Mouse (Mus musculus) kidney, embryonic 16.5 days (tissue): Measurements from ENCODE around the gene Wdr48. TPM values are rescaled to one million over a fixed set of nuclear protein-coding genes. Genes with fewer than 3 reads are reported as not detected.

Experiments used
- ATAC-seq: fragments of 200-750 bp; cut with Nextera tagmentation; 2 replicates; pipeline ENCODE4 v1.8.0; 2017; ENCODE audit warnings: moderate TSS enrichment; ENCODE audit not compliant: low FRiP score, low TSS enrichment
- H3K27ac ChIP-seq: fragments of 300-500 bp; sonication (generic); 2 replicates; pipeline ENCODE4 v1.5.1; 2014; ENCODE audit warnings: low read length
- H3K27me3 ChIP-seq: fragments of 300-500 bp; sonication (generic); 2 replicates; pipeline ENCODE4 v1.6.1; 2014; ENCODE audit warnings: low read length, control low read depth, mixed read lengths; ENCODE audit not compliant: insufficient read depth
- H3K36me3 ChIP-seq: fragments of 300-500 bp; sonication (generic); 2 replicates; pipeline ENCODE4 v1.6.1; 2014; ENCODE audit warnings: low read length, control low read depth, mixed read lengths; ENCODE audit not compliant: insufficient read depth
- H3K4me1 ChIP-seq: fragments of 300-500 bp; sonication (generic); 2 replicates; pipeline ENCODE4 v1.6.1; 2014; ENCODE audit warnings: low read length, control low read depth, mixed read lengths; ENCODE audit not compliant: insufficient read depth
- H3K4me2 ChIP-seq: fragments of 300-500 bp; sonication (generic); replicated peaks from 2 replicates; pipeline ENCODE4 v1.6.1; 2014; ENCODE audit warnings: low read depth, low read length
- H3K4me3 ChIP-seq: fragments of 300-500 bp; sonication (generic); 2 replicates; pipeline ENCODE4 v1.5.1; 2014; ENCODE audit warnings: mild to moderate bottlenecking, low read length
- H3K9ac ChIP-seq: fragments of 300-500 bp; sonication (generic); replicated peaks from 2 replicates; pipeline ENCODE4 v1.6.1; 2014; ENCODE audit warnings: low read length
- H3K9me3 ChIP-seq: fragments of 300-500 bp; sonication (generic); 2 replicates; pipeline ENCODE4 v1.6.1; 2016; ENCODE audit warnings: low read length, control low read depth
- WGBS: fragments of 180-500 bp; shearing (Covaris S2); extraction: QIAGEN DNeasy Blood & Tissue Kit; methylation state at CpG from one replicate; pipeline ENCODE4 v1.1.7; 2014; 5-methylcytosine and 5-hydroxymethylcytosine counted together
- polyA plus RNA-seq: library from polyadenylated mRNA; unstranded; fragments of >200 nt; fragmentation: Nextera tagmentation; extraction: Ambion mirVana; gene quantifications from 2 replicates; pipeline ENCODE4 v1.2.1, GENCODE M21; 2015

The Wdr48 gene
- polyA plus RNA-seq, 1 experiment from 2014 or later, result 56.5 TPM

- Histone ChIP-seq H3K9me3 (no peaks in the 10 kb centered on the region), H3K4me3 (no peak overlapping the region), H3K4me1 (peaks cover 15% of the 10 kb centered on the region), H3K27me3 (no peaks in the 10 kb centered on the region), H3K9ac (no peak overlapping the region), H3K36me3 (no peaks in the 10 kb centered on the region), H3K27ac (peak overlapping the region; percentile 36; the same call in 1 of the 2 replicates), H3K4me2 (no peak overlapping the region)
- WGBS, result 67% methylated on average over 3 of the region's 3 CpGs
- no peak for ATAC-seq
These were observed 69.5 kb downstream of the Wdr48 start for GRCm38 (mm10) chr9:119964206-119964605.

- Histone ChIP-seq H3K4me1 (peaks cover 15% of the 10 kb centered on the region), H3K27ac (no peak overlapping the region), H3K36me3 (no peaks in the 10 kb centered on the region), H3K4me3 (no peak overlapping the region), H3K9ac (no peak overlapping the region), H3K27me3 (no peaks in the 10 kb centered on the region), H3K4me2 (no peak overlapping the region), H3K9me3 (no peaks in the 10 kb centered on the region)
- WGBS, result 63% methylated on average over 3 of the region's 3 CpGs
- ATAC-seq, result no peak
These were observed 70.5 kb downstream of the Wdr48 start for GRCm38 (mm10) chr9:119965186-119965585.

GRCm38 (mm10) chr9:119966221-119966910 is 71.7 kb downstream of the Wdr48 start:
- H3K4me2 ChIP-seq, result no peak overlapping the region
- H3K27me3 ChIP-seq, result no peaks in the 10 kb centered on the region
- no peak overlapping the region for H3K27ac ChIP-seq
- ATAC-seq, result no peak
- no peak overlapping the region for H3K9ac ChIP-seq
- H3K4me1 ChIP-seq, result peaks cover 25% of the 10 kb centered on the region
- WGBS, result 86% methylated on average over 26 of the region's 26 CpGs
- H3K9me3 ChIP-seq, result no peaks in the 10 kb centered on the region
- H3K36me3 ChIP-seq, result no peaks in the 10 kb centered on the region
- no peak overlapping the region for H3K4me3 ChIP-seq

- H3K4me3 ChIP-seq, result no peak overlapping the region
- H3K4me1 ChIP-seq, result 0 out of 2 replicates have a peak, but pooled peaks cover 11% of the 10 kb centered on the region
- no peak overlapping the region for H3K27ac ChIP-seq
- no peak overlapping the region for H3K4me2 ChIP-seq
- H3K36me3 ChIP-seq, result peaks cover 27% of the 10 kb centered on the region
- no peak overlapping the region for H3K9ac ChIP-seq
- H3K9me3 ChIP-seq, result no peaks in the 10 kb centered on the region
- WGBS, result 72% methylated on average over 7 of the region's 7 CpGs
- H3K27me3 ChIP-seq, result no peaks in the 10 kb centered on the region
- ATAC-seq, result no peak
These were observed 75.1 kb downstream of the Wdr48 start for GRCm38 (mm10) chr9:119969811-119970210.

GRCm38 (mm10) chr9:119970221-119970620 is 75.5 kb downstream of the Wdr48 start:
- Histone ChIP-seq H3K27me3 (no peaks in the 10 kb centered on the region), H3K9ac (no peak overlapping the region), H3K27ac (no peak overlapping the region), H3K4me2 (no peak overlapping the region), H3K4me3 (no peak overlapping the region), H3K36me3 (peaks cover 27% of the 10 kb centered on the region), H3K9me3 (no peaks in the 10 kb centered on the region), H3K4me1 (0 out of 2 replicates have a peak, but pooled peaks cover 11% of the 10 kb centered on the region)
- 0 out of 2 replicates have a peak, but pooled peaks have one; percentile 7 for ATAC-seq
- WGBS, result 39% methylated on average over 6 of the region's 6 CpGs

- Histone ChIP-seq H3K9me3 (no peaks in the 10 kb centered on the region), H3K4me3 (no peak overlapping the region), H3K36me3 (peaks cover 27% of the 10 kb centered on the region), H3K4me1 (0 out of 2 replicates have a peak, but pooled peaks cover 11% of the 10 kb centered on the region), H3K4me2 (no peak overlapping the region), H3K27ac (no peak overlapping the region), H3K27me3 (no peaks in the 10 kb centered on the region), H3K9ac (no peak overlapping the region)
- 0 out of 2 replicates have a peak, but pooled peaks have one; percentile 58 for ATAC-seq
- WGBS, result 79% methylated on average over 7 of the region's 7 CpGs
These were observed 76.3 kb downstream of the Wdr48 start for GRCm38 (mm10) chr9:119970763-119971656.

- no peak overlapping the region for H3K27ac ChIP-seq
- H3K4me2 ChIP-seq, result no peak overlapping the region
- H3K9ac ChIP-seq, result no peak overlapping the region
- H3K27me3 ChIP-seq, result no peaks in the 10 kb centered on the region
- 93% methylated on average over 10 of the region's 10 CpGs for WGBS
- ATAC-seq, result no peak
- no peaks in the 10 kb centered on the region for H3K9me3 ChIP-seq
- H3K36me3 ChIP-seq, result peaks cover 27% of the 10 kb centered on the region
- H3K4me1 ChIP-seq, result peaks cover 21% of the 10 kb centered on the region
- H3K4me3 ChIP-seq, result no peak overlapping the region
These were observed 77.5 kb downstream of the Wdr48 start for GRCm38 (mm10) chr9:119972166-119972565.

GRCm38 (mm10) chr9:119972582-119972981 is 77.9 kb downstream of the Wdr48 start:
- WGBS, result 79% methylated on average over 12 of the region's 12 CpGs
- H3K4me1 ChIP-seq, result peaks cover 25% of the 10 kb centered on the region

GRCm38 (mm10) chr9:119973281-119973680 is 78.6 kb downstream of the Wdr48 start:
- Histone ChIP-seq H3K9me3 (no peaks in the 10 kb centered on the region), H3K4me3 (no peak overlapping the region), H3K27me3 (no peaks in the 10 kb centered on the region), H3K36me3 (peaks cover 27% of the 10 kb centered on the region), H3K4me1 (peaks cover 32% of the 10 kb centered on the region), H3K4me2 (no peak overlapping the region), H3K27ac (no peak overlapping the region), H3K9ac (no peak overlapping the region)
- ATAC-seq, result no peak
- WGBS, result 95% methylated on average over 23 of the region's 23 CpGs

More at GRCm38 (mm10) chr9:119972582-119972981, 77.9 kb downstream of the Wdr48 start:
- Histone ChIP-seq H3K27ac (no peak overlapping the region), H3K9ac (no peak overlapping the region), H3K36me3 (peaks cover 27% of the 10 kb centered on the region), H3K4me3 (no peak overlapping the region), H3K4me2 (no peak overlapping the region), H3K27me3 (no peaks in the 10 kb centered on the region), H3K9me3 (no peaks in the 10 kb centered on the region)
- ATAC-seq, result no peak
